Mouse (Mus musculus) G1E (cell line): Measurements from ENCODE around the gene Cd3eap.

Source experiments
- CTCF ChIP-seq: IDR thresholded peaks from 2 replicates; pipeline ENCODE4 v1.5.1; 2012; ENCODE audit warnings: low read depth, low read length, inconsistent platforms, mixed read lengths
- GATA1 ChIP-seq: IDR thresholded peaks from 2 replicates; pipeline ENCODE4 v1.6.1; 2012; ENCODE audit warnings: borderline replicate concordance, low read length, inconsistent platforms, mixed read lengths
- GATA2 ChIP-seq: IDR thresholded peaks from 2 replicates; pipeline ENCODE4 v1.6.1; 2012; ENCODE audit warnings: low read depth, low read length, inconsistent platforms, borderline replicate concordance
- POLR2AphosphoS5 ChIP-seq: IDR thresholded peaks from 2 replicates; pipeline ENCODE4 v1.6.1; 2012; ENCODE audit warnings: low read depth, low read length, inconsistent platforms; ENCODE audit not compliant: insufficient replicate concordance
- TAL1 ChIP-seq: conservative IDR thresholded peaks from 2 replicates; pipeline ENCODE4 v1.6.1; 2012; ENCODE audit warnings: low read depth, low read length, inconsistent platforms, mixed read lengths

DNA sequence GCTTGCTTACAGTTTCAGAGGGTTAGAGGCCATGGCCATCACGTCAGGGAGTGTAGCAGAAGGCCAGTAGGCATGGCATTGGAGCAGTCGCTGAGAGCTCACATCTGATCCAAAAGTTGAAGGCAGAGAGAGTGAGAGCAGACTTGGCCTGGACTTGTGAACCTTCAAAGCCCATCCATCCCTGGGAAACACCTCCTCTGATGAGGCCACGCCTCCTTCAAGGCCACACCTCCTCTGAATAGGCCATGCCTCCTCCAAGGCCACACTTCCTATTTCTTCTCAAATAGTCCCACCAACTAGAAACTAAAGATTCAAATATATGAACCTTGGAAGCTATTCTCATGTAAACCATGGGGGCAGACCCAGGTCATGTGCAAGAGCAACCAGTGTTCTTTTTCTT lies 23.7 kb downstream of the Cd3eap start:
- no peak for TF ChIP-seq CTCF
- no peak for TF ChIP-seq TAL1
- no peak for TF ChIP-seq GATA1
- no peak for TF ChIP-seq GATA2
- TF ChIP-seq POLR2AphosphoS5 = no peak
